Mouse (Mus musculus) T-helper 2 cell (primary cell): ENCODE data around the gene Copz2.
"Not testable (repeated sequence)": the region's sequence is repeated elsewhere in the genome, so short reads cannot be mapped to it uniquely, and the experiment has no call there.

Experiments used
- in situ Hi-C: fragments of 300-600 bp; cut with MboI, MseI; formaldehyde crosslinking; loops from one replicate; pipeline ENCODE4 v1.15.1; 2025; ENCODE audit warnings: high pct_unique_total_duplicates

Copz2 gene

GRCm38 (mm10) chr11:96828881-96829280 lies 20.8 kb upstream of the Copz2 start:
- in situ Hi-C loops = no loop called here

- in situ Hi-C loops = no loop called here
Measured at GRCm38 (mm10) chr11:96829403-96829812, 20.3 kb upstream of the Copz2 start.

- in situ Hi-C loops = no loop called here
Measured at GRCm38 (mm10) chr11:96829813-96830538, 19.7 kb upstream of the Copz2 start, which contains the start of gene Nfe2l1. Gene Nfe2l1, minus strand, starts transcription at chr11:96829968.

- in situ Hi-C loops = no loop called here
Measured at GRCm38 (mm10) chr11:96830539-96831216, 19.0 kb upstream of the Copz2 start.

- in situ Hi-C loops = no loop called here
Measured at GRCm38 (mm10) chr11:96831516-96831915, 18.2 kb upstream of the Copz2 start.

- in situ Hi-C loops = no loop called here
Measured at GRCm38 (mm10) chr11:96832541-96832940, 17.1 kb upstream of the Copz2 start.

GRCm38 (mm10) chr11:96832973-96833372 lies 16.7 kb upstream of the Copz2 start:
- in situ Hi-C loops = no loop called here

GRCm38 (mm10) chr11:96834127-96834526 lies 15.5 kb upstream of the Copz2 start:
- in situ Hi-C loops = no loop called here

- in situ Hi-C loops = no loop called here
Measured at GRCm38 (mm10) chr11:96837298-96837697, 12.4 kb upstream of the Copz2 start.

- in situ Hi-C loops = no loop called here
Measured at GRCm38 (mm10) chr11:96838341-96838740, 11.3 kb upstream of the Copz2 start.

- in situ Hi-C loops = no loop called here
Measured at GRCm38 (mm10) chr11:96839428-96839827, 10.2 kb upstream of the Copz2 start.

- in situ Hi-C loops = no loop called here
Measured at GRCm38 (mm10) chr11:96839877-96840276, 9.8 kb upstream of the Copz2 start.

GRCm38 (mm10) chr11:96840290-96840689 lies 9.4 kb upstream of the Copz2 start:
- in situ Hi-C loops = no loop called here

- in situ Hi-C loops = no loop called here
Measured at GRCm38 (mm10) chr11:96843627-96844026, 6.0 kb upstream of the Copz2 start.

- in situ Hi-C loops = no loop called here
Measured at GRCm38 (mm10) chr11:96847240-96847639, 2.4 kb upstream of the Copz2 start.

GRCm38 (mm10) chr11:96848694-96849093 lies 976 bp upstream of the Copz2 start:
- in situ Hi-C loops = no loop called here

GRCm38 (mm10) chr11:96849145-96849544 lies 525 bp upstream of the Copz2 start:
- in situ Hi-C loops = not testable (repeated sequence)

- in situ Hi-C loops = no loop called here
Measured at GRCm38 (mm10) chr11:96857446-96857845, 7.8 kb downstream of the Copz2 start.

GRCm38 (mm10) chr11:96859635-96860034 lies 10.0 kb downstream of the Copz2 start:
- in situ Hi-C loops = loop anchor here (5.0 to 10.0 kb wide), 3 partner anchors 82 to 565 kb away; partner anchors contain the start of genes Hoxb6 and Snx11

GRCm38 (mm10) chr11:96860564-96860963 lies 10.9 kb downstream of the Copz2 start:
- in situ Hi-C loops = loop anchor here (5.0 to 10.0 kb wide), 3 partner anchors 83 to 566 kb away; partner anchors contain the start of genes Hoxb6 and Snx11

GRCm38 (mm10) chr11:96861446-96861845 lies 11.8 kb downstream of the Copz2 start:
- in situ Hi-C loops = loop anchor here (5.0 to 10.0 kb wide), 3 partner anchors 84 to 567 kb away; partner anchors contain the start of genes Hoxb6 and Snx11

GRCm38 (mm10) chr11:96861878-96862289 lies 12.2 kb downstream of the Copz2 start:
- in situ Hi-C loops = loop anchor here (5.0 to 10.0 kb wide), 3 partner anchors 85 to 567 kb away; partner anchors contain the start of genes Hoxb6 and Snx11
